Comparison of ENCODE assay signal across 7 mouse cellular contexts in genomic region chr4:86612289-86612620, GRCm38 (mm10). TPM values are rescaled to one million over a fixed set of nuclear protein-coding genes. Genes with fewer than 3 reads are reported as not detected.
DNase-seq lines count a peak whose midpoint lies in the region; ATAC-seq and TF ChIP-seq lines count a peak whose summit lies in the region.

No protein-coding gene starts in this region.

- 38% methylated on average over 8 of the region's 8 CpGs for WGBS in neural tube, embryonic 11.5 days
- WGBS in forebrain, embryonic 10.5 days, result 36% methylated on average over 8 of the region's 8 CpGs
- 34% methylated on average over 8 of the region's 8 CpGs for WGBS in limb, embryonic 15.5 days
- 31% methylated on average over 8 of the region's 8 CpGs for WGBS in stomach, postnatal 0 days

- peak; percentile 32; the same call in 1 of the 2 replicates for ATAC-seq in neural tube, embryonic 11.5 days (ENCODE audit: insufficient read depth, low FRiP score, low TSS enrichment)
- no peak; the same call in 1 of the 2 replicates for ATAC-seq in limb, embryonic 15.5 days (ENCODE audit: insufficient number of reproducible peaks, low FRiP score, low TSS enrichment, low read depth)
- ATAC-seq in stomach, postnatal 0 days (ENCODE audit: low FRiP score, low TSS enrichment), result no peak

- no peak for TF ChIP-seq CTCF in stomach, postnatal 0 days (IDR thresholded peaks at IDR 0.05; ENCODE audit: low read depth)

- H3K9ac ChIP-seq in neural tube, embryonic 11.5 days (ENCODE audit: low read length), result peak overlapping the region; percentile 62
- H3K9ac ChIP-seq in limb, embryonic 15.5 days, result peak overlapping the region; percentile 55; the same call in 1 of the 2 replicates
- peak overlapping the region; percentile 67 for H3K9ac ChIP-seq in stomach, postnatal 0 days (ENCODE audit: low read length)

- H3K27ac ChIP-seq in neural tube, embryonic 11.5 days (ENCODE audit: low read depth, low read length), result no peak overlapping the region
- H3K27ac ChIP-seq in forebrain, embryonic 10.5 days, result peak overlapping the region; percentile 93
- peak overlapping the region; percentile 74 for H3K27ac ChIP-seq in limb, embryonic 15.5 days
- H3K27ac ChIP-seq in stomach, postnatal 0 days (replicated peaks), result peak overlapping the region; percentile 75

- H3K9me3 ChIP-seq in neural tube, embryonic 11.5 days (ENCODE audit: control insufficient read depth, low read length), result no peaks in the 10 kb centered on the region
- no peaks in the 10 kb centered on the region for H3K9me3 ChIP-seq in forebrain, embryonic 10.5 days
- no peaks in the 10 kb centered on the region for H3K9me3 ChIP-seq in limb, embryonic 15.5 days
- no peaks in the 10 kb centered on the region for H3K9me3 ChIP-seq in stomach, postnatal 0 days (ENCODE audit: control insufficient read depth, low read length)

- H3K4me3 ChIP-seq in neural tube, embryonic 11.5 days (ENCODE audit: low read depth, low read length), result peak overlapping the region; percentile 89
- peak overlapping the region; percentile 95 for H3K4me3 ChIP-seq in forebrain, embryonic 10.5 days
- peak overlapping the region; percentile 90 for H3K4me3 ChIP-seq in limb, embryonic 15.5 days
- H3K4me3 ChIP-seq in stomach, postnatal 0 days (ENCODE audit: low read depth, low read length), result peak overlapping the region; percentile 86

- TF ChIP-seq EP300 in stomach, postnatal 0 days (optimal IDR thresholded peaks at IDR 0.05), result peak; percentile 83

- DNase-seq in neural tube, embryonic 11.5 days (ENCODE audit: low spot score), result no peak
- DNase-seq in neural tube, embryonic 10.5 days (ENCODE audit: extremely low spot score, low spot score), result no peak
- no peak for DNase-seq in forebrain, embryonic 10.5 days (ENCODE audit: extremely low spot score, low spot score)
- no peak for DNase-seq in stomach, postnatal 0 days (ENCODE audit: low spot score)
- no peak for DNase-seq in retina, postnatal 1 day
- DNase-seq in left cerebral cortex, postnatal 25 days (ENCODE audit: low spot score in 2 of 2), result no peak

- H3K4me2 ChIP-seq in neural tube, embryonic 11.5 days (ENCODE audit: low read depth), result peak overlapping the region; percentile 47
- peak overlapping the region; percentile 88 for H3K4me2 ChIP-seq in limb, embryonic 15.5 days
- H3K4me2 ChIP-seq in stomach, postnatal 0 days (replicated peaks; ENCODE audit: low read depth), result peak overlapping the region; percentile 98

- no peaks in the 10 kb centered on the region for H3K36me3 ChIP-seq in neural tube, embryonic 11.5 days (ENCODE audit: control insufficient read depth, insufficient read depth, low read length)
- H3K36me3 ChIP-seq in forebrain, embryonic 10.5 days (replicated peaks), result peaks cover 28% of the 10 kb centered on the region
- no peaks in the 10 kb centered on the region for H3K36me3 ChIP-seq in limb, embryonic 15.5 days
- H3K36me3 ChIP-seq in stomach, postnatal 0 days (ENCODE audit: control insufficient read depth, insufficient read depth, low read length), result no peaks in the 10 kb centered on the region

- no peaks in the 10 kb centered on the region for H3K4me1 ChIP-seq in neural tube, embryonic 11.5 days (ENCODE audit: control insufficient read depth, insufficient read depth, low read length)
- H3K4me1 ChIP-seq in forebrain, embryonic 10.5 days, result peaks cover 13% of the 10 kb centered on the region
- peaks cover 5% of the 10 kb centered on the region for H3K4me1 ChIP-seq in limb, embryonic 15.5 days
- no peaks in the 10 kb centered on the region for H3K4me1 ChIP-seq in stomach, postnatal 0 days (replicated peaks; ENCODE audit: control insufficient read depth, insufficient read depth)

- H3K27me3 ChIP-seq in neural tube, embryonic 11.5 days (ENCODE audit: control insufficient read depth, insufficient read depth, low read length), result no peaks in the 10 kb centered on the region
- H3K27me3 ChIP-seq in forebrain, embryonic 10.5 days (ENCODE audit: poor library complexity, severe bottlenecking), result no peaks in the 10 kb centered on the region
- H3K27me3 ChIP-seq in limb, embryonic 15.5 days, result no peaks in the 10 kb centered on the region
- no peaks in the 10 kb centered on the region for H3K27me3 ChIP-seq in stomach, postnatal 0 days (ENCODE audit: control insufficient read depth, insufficient read depth, low read length)

- intact Hi-C loops in left cerebral cortex, postnatal 25 days (cut with DNase I), result loop anchor here (2.0 to 5.0 kb wide), 3 partner anchors 37 to 135 kb away; partner anchors contain the start of genes Dennd4c and Rraga

RNA-seq across cellular contexts. Expression of gene Haus6, which starts 0.4 kb away (rescaled TPM):
- 28.9 and 29.2 TPM in 2 replicates for polyA plus RNA-seq in neural tube, embryonic 11.5 days (2014; fragmentation: Nextera tagmentation; extraction: Ambion mirVana)
- 33.4 and 35.6 TPM in 2 replicates for polyA plus RNA-seq in forebrain, embryonic 10.5 days (2016; fragmentation: Nextera tagmentation; extraction: Ambion mirVana)
- 13.5 and 14.8 TPM in 2 replicates for polyA plus RNA-seq in limb, embryonic 15.5 days (2015; fragmentation: Nextera tagmentation; extraction: Ambion mirVana)
- 3.4 and 4.4 TPM in 2 replicates for polyA plus RNA-seq in stomach, postnatal 0 days (2015; fragmentation: Nextera tagmentation; extraction: Ambion mirVana)
- 1 to 10 TPM; 6.7 to 9.0 TPM for total RNA-seq in left cerebral cortex, postnatal 25 days (2021)

RNA-seq across cellular contexts. Expression of gene Rraga, which starts 36.8 kb away (rescaled TPM):
- polyA plus RNA-seq in neural tube, embryonic 11.5 days (2014; fragmentation: Nextera tagmentation; extraction: Ambion mirVana), result 124 and 137 TPM in 2 replicates
- 63.9 and 67.0 TPM in 2 replicates for polyA plus RNA-seq in forebrain, embryonic 10.5 days (2016; fragmentation: Nextera tagmentation; extraction: Ambion mirVana)
- 75.4 and 95.2 TPM in 2 replicates for polyA plus RNA-seq in limb, embryonic 15.5 days (2015; fragmentation: Nextera tagmentation; extraction: Ambion mirVana)
- 49.3 and 63.3 TPM in 2 replicates for polyA plus RNA-seq in stomach, postnatal 0 days (2015; fragmentation: Nextera tagmentation; extraction: Ambion mirVana)
- total RNA-seq in left cerebral cortex, postnatal 25 days (2021), result 100 to 1,000 TPM; 142 to 149 TPM

RNA-seq across cellular contexts. Expression of gene Saxo1, which starts 54.1 kb away (rescaled TPM):
- polyA plus RNA-seq in neural tube, embryonic 11.5 days (2014; fragmentation: Nextera tagmentation; extraction: Ambion mirVana), result 0.13 TPM in 1 of 2 replicates, not detected in the other
- polyA plus RNA-seq in forebrain, embryonic 10.5 days (2016; fragmentation: Nextera tagmentation; extraction: Ambion mirVana), result not detected in 2 replicates
- polyA plus RNA-seq in limb, embryonic 15.5 days (2015; fragmentation: Nextera tagmentation; extraction: Ambion mirVana), result 0.17 and 0.65 TPM in 2 replicates
- polyA plus RNA-seq in stomach, postnatal 0 days (2015; fragmentation: Nextera tagmentation; extraction: Ambion mirVana), result not detected in 2 replicates
- not detected for total RNA-seq in left cerebral cortex, postnatal 25 days (2021)

RNA-seq across cellular contexts. Expression of gene Plin2, which starts 57.6 kb away (rescaled TPM):
- 84.2 and 85.8 TPM in 2 replicates for polyA plus RNA-seq in neural tube, embryonic 11.5 days (2014; fragmentation: Nextera tagmentation; extraction: Ambion mirVana)
- 72.9 and 73.7 TPM in 2 replicates for polyA plus RNA-seq in forebrain, embryonic 10.5 days (2016; fragmentation: Nextera tagmentation; extraction: Ambion mirVana)
- polyA plus RNA-seq in limb, embryonic 15.5 days (2015; fragmentation: Nextera tagmentation; extraction: Ambion mirVana), result 75.0 and 76.2 TPM in 2 replicates
- polyA plus RNA-seq in stomach, postnatal 0 days (2015; fragmentation: Nextera tagmentation; extraction: Ambion mirVana), result 50.7 and 57.8 TPM in 2 replicates
- 10 to 100 TPM; 10.8 to 12.3 TPM for total RNA-seq in left cerebral cortex, postnatal 25 days (2021)

Comparison
In these comparisons a context has a peak if more than half of its experiments do, and no peak if none do; other contexts are left out.
1. H3K4me2 ChIP-seq: peak in every context shown above with its lines; median percentile 98 in stomach, postnatal 0 days; 88 in limb, embryonic 15.5 days; 47 in neural tube, embryonic 11.5 days.